Mouse (Mus musculus) skeletal muscle tissue, adult 2 months (tissue): ENCODE measurements around the gene Fbxo21.
A peak's percentile ranks its signal among the peaks of the same experiment; 100 is the strongest.

Experiments
- DNase-seq: peaks from one replicate; pipeline ENCODE4 v3.0.0-alpha.2; 2012; ENCODE audit warnings: low read depth, low spot score

Gene Fbxo21

DNA sequence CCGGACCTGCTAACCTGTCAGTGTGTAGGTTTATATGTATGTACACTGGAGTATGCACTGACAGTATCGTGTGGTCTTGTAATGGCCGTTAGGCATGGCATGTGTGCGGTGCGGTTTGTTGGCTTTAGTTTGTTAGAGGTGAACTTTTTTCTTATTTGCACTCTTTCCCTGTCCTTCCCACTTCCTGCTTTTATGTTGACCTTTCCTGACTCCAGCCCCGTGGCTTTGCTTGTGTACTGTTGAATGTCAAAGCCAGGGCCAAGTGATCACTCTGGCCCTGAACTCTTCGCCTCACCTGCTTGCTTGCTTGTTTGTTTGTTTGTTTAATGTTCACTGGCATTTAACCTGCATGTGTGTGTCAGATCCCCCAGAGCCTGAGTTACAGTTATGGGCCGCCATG, 4.4 kb downstream of the Fbxo21 start:
- DNase-seq: no peak

DNA sequence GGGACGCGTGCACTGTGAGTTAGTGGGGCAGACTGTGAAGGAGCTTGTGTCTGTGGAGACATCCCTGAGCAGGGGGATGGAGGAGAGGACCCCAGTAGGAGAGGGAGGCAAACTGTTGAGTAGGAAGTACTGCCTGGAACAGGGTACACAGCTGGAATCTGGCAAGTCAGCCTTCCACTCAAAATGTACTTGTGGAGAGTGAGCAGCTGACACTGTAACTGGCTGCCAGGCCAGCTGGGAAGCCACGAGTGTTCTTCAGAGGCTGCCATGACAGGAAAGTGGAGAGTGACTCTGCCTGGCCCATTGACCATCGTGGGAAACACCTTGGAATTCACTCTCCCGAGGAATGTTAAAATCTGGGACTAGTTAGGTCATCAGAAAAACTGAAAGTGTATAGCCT, 5.4 kb downstream of the Fbxo21 start:
- DNase-seq: no peak

DNA sequence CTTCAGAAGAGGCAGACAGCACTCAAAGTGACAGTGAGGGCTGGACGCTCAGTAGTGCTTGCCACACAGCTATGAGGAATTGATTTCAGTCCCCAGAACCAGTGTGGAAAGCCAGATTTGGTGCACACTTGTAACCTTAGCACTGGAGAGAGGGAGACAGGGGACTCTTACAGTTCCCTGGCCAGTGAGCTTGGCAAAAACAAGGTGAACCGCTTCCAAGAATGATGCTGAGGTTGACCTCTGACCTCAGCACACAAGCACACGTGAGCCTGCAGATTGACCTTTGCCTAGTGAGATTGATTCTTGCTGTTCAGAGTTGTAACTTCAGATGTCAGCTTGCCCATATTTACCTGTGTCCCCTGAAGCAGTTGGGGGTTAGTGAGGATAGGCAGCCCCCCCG, 9.8 kb downstream of the Fbxo21 start:
- peak; percentile 67 for DNase-seq

DNA sequence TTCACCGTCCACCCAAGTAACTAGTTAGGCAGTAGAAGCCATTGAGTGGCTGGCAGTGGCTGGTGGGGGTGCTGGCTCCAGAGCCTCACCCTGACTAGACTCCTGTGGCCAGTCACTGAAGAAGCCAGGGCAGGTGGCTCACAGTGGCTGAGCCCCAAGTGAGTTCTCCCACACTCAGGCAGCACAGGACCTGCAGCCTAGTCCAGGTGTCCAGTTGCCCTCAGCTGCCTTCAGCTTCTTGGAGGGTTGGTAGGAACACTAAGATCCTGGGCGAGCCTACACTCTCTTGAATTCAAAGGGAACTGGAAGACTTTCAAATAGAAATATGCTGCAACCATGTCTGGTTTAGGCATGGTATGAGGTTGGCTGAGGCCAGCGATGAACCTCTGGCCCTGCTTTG, 11.4 kb downstream of the Fbxo21 start:
- peak; percentile 57 for DNase-seq

DNA sequence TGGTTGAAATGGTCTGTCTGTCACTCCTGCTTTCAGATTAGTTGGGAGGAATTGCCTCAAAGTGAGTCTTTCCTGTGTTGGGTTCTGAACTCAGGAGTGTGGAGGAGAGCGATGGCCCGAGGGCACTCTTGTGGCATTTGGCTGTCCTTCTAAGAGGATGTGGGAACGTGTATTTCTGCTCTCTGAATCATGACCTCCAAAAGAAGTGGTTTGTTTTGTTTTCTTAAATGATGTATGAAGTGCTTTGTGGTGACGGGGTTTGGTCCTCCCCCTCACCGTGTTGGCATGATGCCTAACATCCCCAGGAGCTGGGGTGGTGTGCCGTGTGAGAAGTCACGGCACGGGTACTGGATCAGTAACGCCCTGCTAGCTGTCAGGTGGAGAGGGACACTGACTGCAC, 11.8 kb downstream of the Fbxo21 start:
- no peak for DNase-seq

- DNase-seq: peak; percentile 65
These were observed 13.2 kb downstream of the Fbxo21 start for GRCm38 (mm10) chr5:117989773-117990172.

DNA sequence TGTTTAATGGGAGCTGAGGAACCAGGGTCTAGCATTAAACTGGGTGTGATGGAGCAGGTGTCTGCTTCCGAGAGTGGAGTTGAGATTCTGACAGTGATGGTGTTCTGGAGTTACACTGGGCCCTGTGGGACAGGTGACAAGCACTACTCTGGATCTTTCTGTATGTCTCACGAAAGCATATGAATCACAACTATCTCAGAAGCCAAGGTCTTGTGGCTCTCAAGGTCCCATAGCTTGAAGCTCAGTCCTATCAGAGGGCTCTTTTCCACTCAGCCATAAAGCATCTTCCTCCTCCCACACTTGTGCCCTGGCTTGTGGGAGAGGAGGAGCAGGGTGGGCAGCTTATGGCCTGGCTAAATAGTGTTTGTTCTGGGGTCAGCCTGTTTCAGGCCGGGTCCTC, 14.4 kb downstream of the Fbxo21 start:
- no peak for DNase-seq

DNA sequence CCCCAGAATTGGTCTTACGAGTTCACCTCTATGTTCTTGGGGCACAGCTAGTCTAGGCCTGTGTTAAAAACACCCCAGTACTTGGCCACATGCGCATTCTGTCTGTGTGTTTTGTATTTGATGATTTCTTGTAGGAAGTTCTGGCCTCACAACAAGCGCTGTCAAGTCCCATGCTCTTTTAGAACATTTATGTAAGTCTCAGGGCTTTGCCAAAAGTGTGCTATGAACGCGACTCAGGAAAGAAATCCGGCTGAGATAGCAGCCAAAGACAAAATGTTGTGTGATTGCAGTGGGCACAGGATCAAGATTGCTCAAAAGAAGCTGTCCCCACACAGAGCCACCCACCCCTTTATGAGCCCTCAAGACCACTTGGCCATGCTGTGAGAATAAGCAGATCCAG, 17.0 kb downstream of the Fbxo21 start:
- DNase-seq: no peak

DNA sequence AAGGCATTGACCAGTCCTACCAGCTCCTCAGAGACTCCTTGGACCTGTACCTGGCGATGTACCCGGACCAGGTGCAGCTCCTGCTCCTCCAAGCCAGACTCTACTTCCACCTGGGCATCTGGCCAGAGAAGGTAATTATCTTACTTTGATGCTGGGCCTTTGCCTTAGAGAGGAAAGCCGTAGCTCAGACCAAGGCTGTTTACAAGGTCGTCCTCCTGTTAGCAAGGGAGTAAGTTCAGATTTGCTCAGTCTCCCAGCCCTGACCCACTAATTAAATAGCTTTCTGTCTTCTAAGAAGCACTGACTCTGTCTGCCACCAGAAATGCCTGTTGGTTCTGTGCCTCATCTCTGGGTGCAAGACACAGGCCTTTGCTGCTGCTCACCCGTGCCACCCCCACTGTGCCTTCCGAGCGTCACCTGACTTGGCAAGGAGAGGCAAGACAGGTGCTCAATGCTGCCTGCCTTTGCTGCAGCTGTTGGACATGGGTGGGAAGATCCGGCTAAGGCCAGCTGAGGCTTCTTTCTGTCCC, 18.9 kb downstream of the Fbxo21 start:
- DNase-seq: no peak

GRCm38 (mm10) chr5:117995911-117996310, 19.4 kb downstream of the Fbxo21 start:
- no peak for DNase-seq

DNA sequence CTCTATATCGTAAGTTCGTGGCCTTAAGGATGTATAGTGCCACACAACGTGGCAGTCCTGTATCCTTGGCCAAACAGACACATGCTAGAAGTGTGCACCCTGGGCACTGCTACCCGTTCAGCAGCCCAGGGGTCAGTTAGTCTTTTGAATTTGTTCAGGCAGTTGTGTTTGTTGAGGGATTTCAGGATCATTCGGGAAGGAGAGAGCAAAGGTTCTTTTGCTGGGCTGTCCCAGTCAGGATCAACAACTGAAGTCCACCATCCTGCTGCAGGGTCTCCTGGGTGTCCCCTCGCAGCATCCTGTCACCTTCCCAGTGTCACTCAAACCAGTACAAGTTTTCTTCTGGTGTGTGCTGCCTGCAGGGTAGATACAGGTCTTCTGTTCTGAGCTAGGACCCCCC, 20.1 kb downstream of the Fbxo21 start:
- DNase-seq: no peak

- no peak for DNase-seq
These were observed 21.0 kb downstream of the Fbxo21 start for GRCm38 (mm10) chr5:117997434-117997970.

GRCm38 (mm10) chr5:117999061-117999460, 22.5 kb downstream of the Fbxo21 start:
- no peak for DNase-seq

- no peak for DNase-seq
These were observed 23.1 kb downstream of the Fbxo21 start for GRCm38 (mm10) chr5:117999584-117999983.

DNA sequence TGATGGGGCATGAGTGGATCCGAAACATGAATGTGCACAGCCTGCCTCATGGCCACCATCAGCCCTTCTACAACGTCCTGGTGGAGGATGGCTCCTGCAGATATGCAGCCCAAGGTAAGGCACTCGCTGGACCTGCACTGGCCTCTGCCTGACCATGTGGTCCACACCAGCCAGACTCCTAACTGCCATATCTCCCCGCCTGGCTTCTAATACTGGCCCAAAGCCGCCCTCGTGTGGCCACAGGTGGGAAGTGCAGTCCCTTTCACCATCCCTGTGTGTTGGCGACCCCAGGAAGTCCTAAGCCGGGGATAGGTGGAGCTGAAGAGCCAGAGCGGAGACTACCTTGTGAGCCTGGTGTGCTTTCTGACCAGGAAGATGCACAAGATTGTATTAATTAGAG, 25.5 kb downstream of the Fbxo21 start:
- DNase-seq: peak; percentile 48

GRCm38 (mm10) chr5:118004619-118005018, 28.1 kb downstream of the Fbxo21 start:
- no peak for DNase-seq

DNA sequence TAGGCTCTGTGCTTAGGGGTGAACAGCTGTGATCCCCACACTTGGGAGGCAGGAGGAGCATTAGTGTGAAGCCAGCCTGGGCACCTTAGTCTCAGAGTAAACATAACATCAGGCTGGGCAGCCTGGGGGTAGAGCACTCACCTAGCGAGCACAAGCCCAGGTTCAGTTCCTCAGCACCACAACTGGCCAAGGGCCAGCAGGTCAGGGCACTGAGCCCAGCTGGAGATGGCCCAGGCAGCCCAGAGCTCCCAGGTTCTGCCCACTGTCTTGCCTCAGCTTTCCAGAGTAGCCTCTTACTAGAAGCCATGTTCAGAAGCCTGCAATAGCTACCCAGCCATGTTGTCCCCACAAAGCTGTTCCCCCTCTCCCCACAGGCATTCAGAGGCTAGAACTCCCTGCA, 29.2 kb downstream of the Fbxo21 start:
- no peak for DNase-seq

DNA sequence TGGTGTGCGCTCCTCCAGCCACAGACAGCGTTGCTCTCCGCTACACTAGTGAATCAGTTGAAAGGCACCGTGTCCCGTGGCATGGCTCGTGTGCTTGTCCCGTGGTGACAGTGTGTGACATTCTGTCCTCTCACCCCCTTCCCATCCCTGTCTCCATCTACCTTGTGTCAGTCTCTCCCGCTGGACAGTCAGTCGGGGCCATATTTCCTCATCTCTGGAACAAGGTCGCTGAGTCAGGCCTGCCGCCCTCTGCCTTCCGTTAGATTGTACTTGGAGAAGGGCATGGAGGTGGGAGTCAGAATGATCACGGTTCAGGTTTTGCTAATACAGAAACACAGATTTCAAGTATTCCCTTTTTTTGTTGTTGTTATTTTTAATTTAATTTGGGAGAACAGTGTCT, 31.8 kb downstream of the Fbxo21 start:
- no peak for DNase-seq

DNA sequence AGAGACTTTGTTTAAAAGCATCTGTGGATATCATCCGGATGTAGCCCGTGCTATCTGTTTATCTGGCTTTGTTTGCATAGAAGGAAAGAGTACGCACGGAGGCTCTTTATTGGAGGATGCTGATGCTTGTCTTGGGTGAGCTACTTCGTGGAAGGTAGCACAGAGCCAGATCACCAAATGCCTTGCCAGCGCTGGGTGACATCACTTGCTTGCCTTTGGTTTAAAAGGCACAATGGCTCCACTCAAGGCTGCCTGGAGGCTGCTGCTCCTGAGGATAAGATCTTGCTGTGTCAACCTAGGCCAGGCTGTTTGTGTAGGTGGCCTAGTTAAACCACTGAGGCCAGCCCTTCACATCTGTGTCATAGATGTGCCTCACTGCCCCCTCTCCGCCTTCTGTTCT, 34.3 kb downstream of the Fbxo21 start:
- DNase-seq: no peak

DNA sequence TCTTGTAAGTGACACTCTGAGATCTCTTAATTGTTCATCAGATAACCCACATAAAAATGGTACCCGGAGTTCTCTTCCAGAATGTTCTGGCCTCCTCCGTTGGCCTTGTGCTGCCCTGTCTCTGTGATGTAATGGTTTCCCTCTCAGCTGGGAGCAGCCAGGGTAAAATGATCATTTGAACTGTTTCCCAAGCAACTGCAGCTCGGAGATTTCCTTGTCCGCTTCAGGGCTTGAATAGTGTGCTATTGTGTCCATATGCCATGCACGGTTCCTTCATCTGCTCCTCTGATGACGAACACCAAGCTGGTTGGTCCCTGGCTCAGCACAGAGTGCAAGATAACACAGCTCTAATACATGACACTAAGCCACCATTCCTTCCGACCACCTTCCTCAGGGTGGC, 35.3 kb downstream of the Fbxo21 start:
- no peak for DNase-seq

DNA sequence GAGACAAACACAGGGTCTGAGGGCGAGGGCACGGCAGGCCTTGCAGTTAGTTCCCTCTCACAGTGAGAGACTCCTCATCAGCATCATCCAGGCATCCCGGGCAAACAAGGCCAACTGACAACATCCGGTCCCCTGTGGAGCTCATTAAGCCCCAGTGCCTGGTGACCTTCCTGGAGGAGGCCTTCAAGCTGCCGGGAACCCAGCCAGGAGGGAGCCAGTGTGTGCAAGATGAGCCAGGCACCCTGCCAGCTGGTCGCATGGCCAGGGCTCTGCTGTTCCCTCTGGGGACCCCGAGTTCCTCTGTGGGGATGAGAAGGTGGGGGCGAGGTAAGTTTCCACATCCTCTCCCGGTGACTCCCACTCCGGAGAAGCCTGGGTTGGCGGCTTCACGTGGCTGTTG, 38.5 kb downstream of the Fbxo21 start:
- DNase-seq: peak; percentile 50

- DNase-seq: no peak
These were observed 39.1 kb downstream of the Fbxo21 start for GRCm38 (mm10) chr5:118015669-118016068.

DNA sequence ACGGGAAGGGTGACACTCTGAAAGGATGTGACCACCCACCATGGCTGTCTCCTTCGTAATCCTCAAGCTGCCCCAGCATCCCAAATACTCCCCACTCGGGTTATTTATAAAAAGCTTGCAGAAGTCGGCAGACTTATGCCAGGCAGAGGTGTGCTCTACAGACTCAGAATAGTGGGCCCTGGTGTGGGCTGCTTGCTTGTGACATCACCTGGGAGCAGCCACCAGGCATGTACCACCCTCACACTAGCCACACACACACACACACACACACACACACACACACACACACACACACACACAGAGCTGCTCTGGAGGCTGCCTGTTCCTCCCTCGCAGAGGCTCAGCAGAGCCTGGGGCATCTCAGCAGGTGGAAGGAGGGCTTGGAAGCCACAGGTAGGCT, 41.0 kb downstream of the Fbxo21 start:
- DNase-seq: no peak

DNA sequence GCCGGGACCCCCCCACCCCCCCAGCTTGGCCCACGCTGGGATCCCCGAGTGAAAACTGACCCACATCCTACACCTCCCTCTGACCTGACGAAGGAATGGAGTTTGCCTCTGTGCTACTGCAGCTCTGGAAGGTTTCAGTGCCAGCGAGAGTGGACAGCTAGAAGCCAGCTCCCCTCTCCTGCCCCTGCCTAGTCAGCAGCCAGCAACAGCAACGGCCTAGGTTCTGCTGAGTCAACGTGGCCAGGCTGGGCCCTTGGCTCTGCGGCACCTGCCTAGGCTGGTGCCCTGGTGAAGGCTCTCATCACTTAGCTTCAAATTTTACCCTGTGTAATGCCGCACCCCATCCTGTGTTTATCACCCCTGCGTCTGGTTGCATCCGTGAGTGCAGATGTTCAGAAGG, 43.4 kb downstream of the Fbxo21 start:
- peak; percentile 18 for DNase-seq
